Mouse (Mus musculus): ENCODE results near the gene Gatd1.

Gene Gatd1

DNA sequence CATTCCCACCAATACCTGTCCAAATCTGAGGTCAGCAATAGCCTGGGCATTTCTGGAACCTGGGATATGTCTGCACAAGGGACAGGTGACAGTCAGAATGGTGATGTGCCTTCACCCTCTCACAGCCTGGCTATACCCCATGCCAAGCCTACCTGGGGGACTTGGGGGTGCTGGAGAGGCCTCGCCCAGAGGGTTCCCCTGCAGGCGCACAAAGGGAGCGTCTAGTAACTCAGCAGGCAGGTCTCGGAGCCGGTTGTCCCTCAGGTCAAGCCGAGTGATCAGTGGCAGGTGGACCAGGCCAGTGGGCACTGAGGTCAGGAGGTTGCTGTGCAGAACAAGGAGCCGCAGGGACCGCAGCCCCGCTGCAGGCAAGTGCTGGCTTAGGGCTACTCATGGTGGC is 27.5 kb upstream of the Gatd1 start:
- DNase-seq (ENCODE audit: low spot score), result no peak

DNA sequence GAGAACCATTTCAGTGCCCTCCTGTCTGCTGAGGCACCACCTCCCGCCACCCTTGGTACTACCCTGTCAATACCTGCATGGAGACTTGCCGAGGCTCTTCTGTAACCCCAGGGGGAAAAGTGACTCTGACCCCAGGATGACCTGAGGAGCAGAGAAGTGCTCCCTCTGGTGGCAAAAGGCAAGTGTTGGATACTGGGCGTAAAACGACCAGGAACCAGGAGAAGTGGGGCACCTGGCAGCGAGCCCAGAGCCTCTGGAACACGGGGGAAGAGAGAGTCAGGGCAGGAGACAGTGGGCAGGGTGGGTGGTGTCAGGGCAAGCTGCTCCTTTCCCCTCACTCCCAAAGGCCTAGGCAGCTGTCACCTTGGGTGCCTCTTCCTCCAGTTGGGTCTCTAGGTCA is 26.7 kb upstream of the Gatd1 start:
- no peak for DNase-seq (ENCODE audit: low spot score)

DNA sequence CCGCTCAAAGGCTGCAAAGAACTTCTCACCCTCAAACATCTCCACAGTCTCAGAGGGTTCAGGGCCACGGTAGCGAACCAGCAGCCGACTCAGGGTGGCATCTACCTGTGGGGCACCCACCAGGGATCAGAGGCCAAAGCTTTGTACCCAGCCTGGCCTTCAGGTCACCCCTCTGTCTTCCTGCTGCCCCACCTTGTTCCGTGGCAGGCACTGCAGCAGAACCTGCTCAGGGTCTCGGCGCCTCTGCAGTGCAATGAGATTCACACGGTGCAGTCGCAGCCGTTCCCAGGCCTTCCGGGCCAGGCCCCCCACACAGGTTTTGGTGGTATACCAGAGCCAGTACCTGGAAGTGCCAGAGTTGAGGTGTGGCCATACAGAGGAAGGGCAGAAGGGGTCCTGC is 25.9 kb upstream of the Gatd1 start:
- no peak for DNase-seq (ENCODE audit: low spot score)

DNA sequence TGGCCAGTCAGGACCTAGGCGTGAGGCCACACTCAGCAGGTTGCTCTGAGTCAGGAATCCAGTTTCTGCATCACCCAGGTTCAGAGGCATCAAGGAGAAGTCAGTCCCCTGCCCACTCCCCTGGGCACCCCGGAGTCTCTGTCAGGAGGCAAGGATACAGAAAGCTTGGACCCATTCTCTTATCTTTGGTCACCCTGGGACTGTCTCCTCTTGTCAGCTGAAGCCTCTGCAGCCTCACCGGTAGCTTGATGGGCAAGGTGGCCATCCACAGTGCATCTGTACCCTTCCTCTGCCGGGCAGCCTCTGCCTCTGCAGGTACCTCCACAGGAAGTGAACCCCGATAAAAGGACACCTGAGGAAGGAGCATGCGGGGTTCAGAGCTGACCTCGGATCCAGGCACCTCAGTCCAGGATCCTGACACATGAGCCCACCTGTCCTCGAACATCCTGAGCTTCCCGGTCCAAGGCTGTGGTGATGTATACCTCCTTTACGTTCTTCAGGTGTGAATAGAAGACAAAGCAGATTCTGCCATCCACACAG is 25.3 kb upstream of the Gatd1 start:
- DNase-seq (ENCODE audit: low spot score), result no peak

DNA sequence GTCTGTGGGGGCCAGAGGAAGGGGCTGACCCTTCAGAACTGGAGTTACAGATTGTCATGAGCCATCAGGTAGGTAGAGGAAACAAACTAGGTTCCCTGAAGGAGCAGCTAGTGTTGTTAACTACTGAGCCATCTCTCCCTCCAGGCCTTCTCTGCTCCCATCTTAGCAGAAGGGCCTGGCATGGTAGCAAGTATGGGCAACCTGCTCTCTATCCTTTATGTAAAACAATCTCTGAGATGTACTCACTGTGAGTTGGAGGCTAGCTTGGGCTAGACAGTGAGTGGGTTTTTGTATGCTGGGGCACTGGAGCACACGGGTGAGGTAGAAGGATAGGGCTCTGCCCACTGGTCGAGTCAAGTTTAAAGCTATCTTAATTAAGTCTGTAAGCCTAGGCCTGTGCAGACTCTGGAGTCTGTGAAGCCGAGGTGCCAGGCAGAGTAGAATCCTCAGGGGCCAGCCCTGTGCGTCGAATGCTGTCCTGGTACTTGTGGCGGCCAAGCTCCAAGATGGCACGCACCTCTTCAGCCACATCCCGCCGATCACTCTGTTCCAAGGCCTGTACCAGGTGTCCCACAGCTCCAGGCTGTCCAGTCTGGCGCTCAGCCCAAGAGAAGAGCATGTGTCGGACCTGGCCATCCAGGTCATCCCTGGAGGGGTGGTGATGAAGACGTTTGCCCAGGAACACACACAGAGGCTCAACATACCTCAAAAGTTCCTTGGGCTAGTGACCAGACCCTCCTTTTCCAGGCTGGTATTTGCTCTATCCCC is 24.4 kb upstream of the Gatd1 start:
- DNase-seq (ENCODE audit: low spot score), result no peak

DNA sequence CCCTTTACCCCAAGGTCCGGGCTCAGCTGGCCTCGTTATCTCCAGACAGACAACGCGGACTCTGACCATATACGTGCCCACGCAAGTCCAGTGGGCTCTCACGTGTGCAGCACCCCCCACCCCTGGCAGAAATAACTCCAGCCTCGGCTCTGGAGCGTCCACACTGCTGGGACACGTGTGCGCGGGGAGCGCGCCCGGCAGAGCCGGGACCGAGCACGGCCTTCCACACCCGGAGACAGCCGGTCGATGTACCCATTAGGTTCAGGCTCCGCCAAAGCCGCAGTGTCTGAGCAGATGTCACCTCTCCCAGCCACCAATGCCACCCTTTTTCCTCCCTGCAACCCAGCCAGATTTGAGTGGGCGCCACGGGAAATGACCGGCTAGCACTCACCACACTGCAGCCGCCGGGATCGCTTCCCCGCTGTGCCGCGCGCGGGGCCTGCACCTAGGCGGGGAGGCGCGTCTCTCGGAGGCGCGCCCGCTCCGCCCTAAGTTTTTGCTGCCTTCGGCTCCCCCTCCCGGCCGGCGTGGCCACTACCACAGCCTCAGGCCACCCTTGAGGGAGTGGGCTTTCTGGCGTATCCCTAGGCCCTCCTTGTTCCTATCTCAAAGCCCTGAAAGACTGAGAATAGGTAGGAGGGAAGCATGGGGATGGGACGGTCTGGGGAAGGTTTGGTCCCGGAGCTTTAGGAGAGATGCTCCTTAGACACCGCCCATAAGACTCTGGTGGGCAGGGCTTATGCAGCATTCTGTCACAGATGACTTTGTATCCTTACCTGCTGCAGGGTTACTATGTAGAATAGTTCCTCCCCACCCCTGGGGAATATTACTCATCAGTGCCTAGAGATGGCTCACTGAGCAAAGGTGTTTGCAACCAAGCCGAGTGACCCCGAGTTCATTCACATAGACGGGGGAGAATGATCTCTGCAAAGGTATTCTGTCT is 23.5 kb upstream of the Gatd1 start, which contains the start of gene Slc25a22:
Gene Slc25a22 (minus strand): TSS at position 715 of the 943 bp plus-strand sequence.
- peak; percentile 70 for DNase-seq (ENCODE audit: low spot score)

DNA sequence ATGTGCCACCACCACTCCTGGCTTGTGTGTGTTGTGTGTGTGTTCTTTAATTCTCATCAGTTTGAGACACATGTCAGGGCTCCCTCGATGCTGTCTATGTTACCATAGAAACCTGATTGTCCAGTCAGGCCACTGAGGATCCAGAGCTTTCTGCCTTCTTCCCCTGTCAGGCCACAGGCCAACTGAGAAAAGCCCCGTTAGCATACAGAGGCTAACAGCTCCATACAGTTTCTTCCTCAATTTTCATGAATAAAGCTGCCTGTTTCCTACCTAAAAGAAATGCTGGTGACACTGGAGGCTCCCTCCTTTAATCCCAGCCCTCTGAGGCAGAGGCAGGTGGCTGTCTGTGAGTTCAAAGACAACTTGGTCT is 22.6 kb upstream of the Gatd1 start:
- no peak for DNase-seq (ENCODE audit: low spot score)

DNA sequence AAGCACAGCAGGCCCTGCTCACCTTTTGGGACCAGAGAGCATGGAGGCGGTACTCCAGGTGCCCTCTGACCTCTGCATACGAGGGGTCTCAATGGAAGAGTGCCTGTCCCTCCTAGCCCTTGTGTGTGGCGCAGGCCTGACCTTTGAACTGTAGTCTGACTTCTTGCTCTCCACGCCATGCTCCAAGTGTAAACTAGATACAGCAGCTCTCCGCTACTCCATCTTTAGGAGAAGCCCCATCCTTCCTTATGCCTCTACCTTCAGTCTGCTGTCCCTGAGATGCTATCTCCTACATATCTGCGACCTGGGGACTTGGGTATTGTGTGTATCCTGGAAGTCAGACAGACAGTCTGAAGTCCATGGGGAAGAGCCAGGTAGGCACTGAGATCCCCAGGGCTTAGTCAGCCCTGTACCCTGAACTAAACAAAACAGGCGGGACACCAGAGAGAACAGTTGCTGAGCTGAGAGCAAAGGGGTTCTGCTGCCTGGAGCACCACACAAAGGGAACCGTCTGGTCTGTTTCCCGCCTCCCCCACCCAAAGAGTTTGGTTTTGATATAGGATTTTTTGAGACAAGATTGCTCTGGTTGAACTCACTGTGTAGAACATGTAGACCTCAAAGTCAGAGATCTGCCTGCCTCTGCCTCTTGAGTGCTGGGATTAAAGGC is 22.1 kb upstream of the Gatd1 start:
- DNase-seq (ENCODE audit: low spot score), result no peak

DNA sequence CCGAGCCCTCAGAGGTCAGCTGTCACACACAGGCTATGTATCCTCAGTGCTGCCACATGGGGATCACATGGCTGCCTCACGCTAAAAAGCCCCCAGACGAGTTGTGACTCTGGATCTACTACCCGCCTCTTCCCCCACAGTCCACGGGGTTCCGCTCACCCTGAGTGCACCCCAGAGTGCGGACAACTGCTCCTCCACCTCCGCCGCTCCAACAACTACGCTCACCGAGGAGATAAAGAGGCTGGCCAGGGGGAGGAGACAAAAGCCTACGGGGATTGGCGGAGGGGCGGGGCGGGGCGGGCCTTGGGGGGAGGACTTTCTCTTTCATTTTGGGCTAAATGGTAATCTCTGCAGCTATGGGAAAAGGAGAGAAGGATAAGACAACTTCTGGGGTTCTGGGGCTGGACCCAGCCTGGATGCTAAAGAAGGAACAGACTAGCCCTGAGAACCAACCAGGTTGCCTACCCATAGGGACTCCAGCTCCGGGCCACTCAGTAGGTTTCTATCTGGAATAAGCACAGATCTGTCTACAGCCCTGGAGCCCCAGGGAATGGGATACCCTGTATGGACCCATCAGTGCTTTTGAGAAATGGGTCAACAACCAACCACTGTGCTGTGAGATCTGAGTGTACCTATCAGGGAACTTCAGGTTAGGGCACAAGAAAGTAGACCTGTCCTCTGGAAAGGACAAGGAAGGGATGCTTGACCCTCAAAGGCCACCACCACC is 21.4 kb upstream of the Gatd1 start:
- no peak for DNase-seq (ENCODE audit: low spot score)

DNA sequence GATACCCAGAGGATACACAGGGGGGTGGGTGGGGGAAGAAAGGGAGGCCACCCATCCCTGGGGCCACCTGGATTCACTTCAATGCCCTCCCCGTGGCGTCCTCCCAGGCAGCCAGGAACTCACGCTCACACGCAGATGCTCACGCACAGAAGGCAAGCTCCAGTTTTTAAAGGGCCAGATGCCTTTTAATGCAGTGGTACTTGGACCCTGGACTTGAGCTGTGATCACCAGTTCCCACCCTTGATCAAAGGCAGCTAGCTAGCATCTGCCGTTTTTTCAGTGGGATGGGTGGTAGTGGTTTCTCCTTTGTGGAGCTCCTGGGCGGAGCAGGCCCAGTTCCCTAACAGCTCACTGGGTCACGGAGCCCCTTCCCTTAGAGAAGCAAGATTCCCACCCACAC is 20.5 kb upstream of the Gatd1 start:
- no peak for DNase-seq (ENCODE audit: low spot score)

DNA sequence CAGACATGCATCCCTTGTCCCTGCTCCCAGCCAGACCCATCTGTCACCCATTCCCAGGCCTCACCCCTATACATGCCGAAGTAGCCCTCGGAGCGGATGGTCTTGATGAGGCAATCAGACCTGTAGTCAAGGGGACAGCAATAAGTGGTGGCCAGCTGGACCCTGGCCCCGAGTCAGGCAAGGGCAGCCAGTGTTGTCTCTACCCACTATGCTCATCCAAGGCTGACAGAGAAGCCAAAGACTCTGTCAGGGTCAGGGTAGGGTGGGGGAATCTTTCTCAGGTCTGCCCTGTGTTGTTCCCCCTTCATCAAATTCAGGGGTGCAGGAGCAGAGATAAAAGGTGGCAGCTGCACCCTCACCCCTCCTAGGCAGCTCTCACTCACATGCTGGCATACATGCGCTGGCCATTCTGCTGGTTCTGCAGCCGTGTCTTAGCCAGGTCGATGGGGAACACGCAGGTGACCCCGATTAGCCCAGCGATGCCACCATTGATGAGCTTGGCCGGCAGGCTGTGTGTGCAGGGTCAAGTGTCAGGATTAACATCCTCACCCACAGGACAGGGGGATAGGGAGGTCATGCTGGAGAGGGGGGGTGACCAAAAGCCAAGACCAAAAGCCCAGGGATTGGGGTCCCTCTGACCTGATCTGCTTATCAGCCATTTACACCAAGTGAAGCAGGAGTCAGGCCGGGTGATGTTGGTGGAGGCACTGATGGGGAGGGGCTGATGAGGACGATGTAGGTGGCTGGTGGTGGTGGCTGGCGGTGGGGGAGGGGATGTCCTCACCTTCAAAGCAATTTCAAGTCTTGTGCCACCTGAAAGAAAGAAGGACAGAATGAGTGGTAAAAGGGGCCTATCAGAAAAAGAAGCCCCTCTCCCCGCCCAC is 19.8 kb upstream of the Gatd1 start:
- DNase-seq (ENCODE audit: low spot score), result no peak

DNA sequence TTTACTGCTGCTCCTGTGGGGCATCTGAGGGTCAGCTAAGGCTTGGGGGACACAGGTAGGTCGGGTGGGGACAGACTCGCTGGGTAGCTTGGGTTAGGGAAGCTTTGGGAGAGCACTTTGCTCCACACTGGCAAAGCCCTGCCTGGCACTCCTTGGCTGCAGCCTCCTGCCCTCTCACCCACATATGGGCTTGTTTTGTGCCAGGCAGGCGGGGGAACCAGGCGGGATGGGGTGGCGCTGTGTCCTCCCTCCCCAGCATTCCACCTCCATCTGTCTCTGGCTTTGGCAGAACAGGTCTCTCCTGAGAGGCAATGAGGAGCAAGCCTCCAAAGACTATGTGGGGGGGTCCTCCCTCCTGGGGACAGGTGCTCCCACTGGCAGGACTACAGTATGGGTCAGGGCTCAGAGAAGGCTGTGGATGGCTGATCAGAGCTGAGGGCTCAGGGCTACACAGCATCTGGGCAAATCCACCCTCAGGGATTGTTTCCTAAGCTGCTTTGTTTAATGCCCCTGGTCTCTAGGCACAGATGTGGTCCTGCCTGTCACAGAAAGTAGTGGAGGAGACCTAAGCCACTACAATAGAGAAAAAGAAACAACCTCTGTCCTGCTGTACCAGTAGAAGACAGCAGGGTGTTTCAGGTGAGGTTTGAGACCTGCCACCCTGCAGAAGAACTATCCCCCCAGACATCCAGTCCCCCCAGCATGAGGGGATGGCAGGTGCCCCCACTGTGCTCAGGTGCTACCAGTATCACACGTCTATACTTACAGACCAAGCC is 19.0 kb upstream of the Gatd1 start:
- no peak for DNase-seq (ENCODE audit: low spot score)

DNA sequence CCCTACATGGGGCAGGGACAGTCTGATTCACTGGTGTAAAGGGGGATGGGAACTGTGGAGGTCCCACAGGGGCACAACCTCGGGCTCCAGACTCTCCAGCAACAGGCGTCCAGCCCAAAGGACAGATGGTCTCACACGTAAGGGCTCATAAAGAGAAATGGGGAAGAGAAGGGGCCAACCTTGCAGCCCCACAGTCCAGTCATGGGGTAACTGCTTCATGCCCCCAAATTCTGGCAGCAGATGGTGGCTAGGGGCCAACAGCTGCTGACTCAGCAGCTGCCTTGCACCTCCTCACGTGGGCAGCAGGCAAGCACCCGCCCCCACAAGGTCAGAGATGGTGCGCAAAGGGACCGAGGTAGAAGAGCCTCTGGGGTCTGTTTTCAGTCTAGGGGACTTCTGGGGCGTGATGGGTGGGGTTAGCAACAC is 18.3 kb upstream of the Gatd1 start:
- DNase-seq (ENCODE audit: low spot score), result no peak

DNA sequence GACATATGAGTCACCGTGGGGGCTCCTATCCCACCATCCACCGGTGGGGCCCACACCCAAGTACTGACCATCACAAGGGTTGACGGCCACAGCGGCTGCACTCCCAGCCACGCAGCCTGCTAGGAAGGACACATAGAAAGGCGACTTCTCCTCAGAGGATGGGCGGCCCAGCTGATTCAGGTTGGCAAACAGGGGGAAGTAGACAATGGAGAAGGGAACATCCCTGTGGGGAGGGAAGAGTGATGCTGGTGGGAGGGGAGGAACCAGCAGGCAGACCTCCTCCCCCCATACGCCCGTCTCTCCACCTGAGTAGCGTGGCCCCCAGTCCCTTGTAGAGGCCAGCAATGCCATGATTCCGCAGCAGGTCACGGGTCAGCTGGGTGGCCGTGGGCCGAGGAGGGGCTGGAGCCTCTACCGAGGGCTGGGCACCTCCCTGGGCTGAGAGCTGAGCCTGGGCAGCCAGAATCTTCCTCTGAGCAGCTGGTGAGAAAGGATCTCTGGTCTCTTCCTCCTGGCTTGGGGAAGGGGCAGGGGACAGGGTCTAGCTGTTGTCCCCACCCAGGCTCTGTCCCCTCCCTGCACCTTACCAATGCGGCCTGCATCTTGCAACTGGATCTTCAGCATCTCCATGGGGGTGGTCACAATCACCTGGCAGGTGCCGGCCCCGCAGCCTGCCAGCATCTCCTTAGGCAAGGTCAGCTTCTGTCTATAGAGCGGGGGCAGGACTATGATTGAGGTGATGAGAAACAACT is 17.7 kb upstream of the Gatd1 start:
- DNase-seq (ENCODE audit: low spot score), result no peak

DNA sequence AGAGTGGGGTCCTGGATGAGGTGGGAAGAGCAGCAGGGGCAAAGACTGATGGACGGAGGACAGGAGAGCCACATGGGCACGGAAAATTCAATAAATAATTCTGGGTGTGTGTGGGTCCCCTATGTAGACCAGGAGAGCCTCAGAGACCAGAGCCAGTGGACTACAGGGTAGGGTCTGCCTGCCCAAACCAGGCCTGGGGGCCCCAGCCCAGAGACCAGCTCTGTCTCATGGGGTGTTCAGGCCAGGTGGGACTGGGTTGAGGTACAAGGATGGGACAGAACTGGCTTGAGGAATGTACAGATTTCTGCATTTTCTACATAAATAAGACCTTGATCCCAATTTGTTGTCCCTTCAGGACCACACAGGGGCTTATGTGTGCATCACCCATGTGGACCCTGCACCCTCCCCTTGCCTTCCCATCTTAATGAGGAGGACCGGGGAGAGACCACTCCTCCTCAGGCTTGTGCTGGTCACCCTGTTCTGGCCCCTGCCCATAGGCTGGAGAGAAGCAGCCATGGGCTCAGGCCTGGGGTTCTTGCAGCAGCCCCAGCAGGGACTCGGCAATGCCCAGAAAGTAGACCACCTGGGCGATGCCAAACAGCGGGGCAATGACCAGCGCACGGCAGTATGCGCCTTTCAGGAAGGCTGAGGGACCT is 16.8 kb upstream of the Gatd1 start:
- DNase-seq (ENCODE audit: low spot score), result no peak

DNA sequence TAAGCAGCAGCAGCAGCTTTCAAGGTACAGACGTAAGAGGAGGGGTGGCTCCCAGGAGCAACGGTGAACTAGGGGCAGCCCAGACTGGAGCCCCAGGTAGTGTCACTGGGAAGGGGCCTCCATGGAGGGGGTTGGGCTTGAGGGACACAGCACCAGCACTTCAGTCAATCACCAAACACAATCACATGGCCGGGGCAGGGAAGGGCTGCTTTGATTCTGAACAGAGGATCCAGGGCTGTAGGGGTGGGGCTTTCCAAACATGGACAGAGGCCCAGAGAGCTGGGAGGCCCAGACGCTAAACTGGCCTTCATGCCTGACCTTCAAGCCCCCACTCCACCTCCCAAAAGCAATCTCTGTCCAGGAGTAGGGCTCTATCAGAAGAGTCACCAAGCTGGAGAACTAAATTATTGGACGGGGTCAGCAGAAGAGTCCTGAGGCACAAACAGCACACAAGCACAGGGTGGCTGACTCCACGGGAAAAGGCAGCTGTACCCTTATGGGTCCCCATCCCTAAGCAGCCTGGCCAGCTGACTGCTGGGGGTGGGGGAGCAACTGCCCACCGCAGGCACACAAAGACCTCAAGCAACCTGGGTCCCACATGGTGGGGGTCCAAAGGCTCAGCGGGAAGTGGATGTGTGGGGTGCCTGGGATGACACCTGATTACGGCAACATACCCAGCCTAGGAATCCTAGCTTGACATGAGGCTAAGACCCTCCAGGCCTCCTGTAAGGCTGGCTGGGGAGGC is 16.1 kb upstream of the Gatd1 start:
- DNase-seq (ENCODE audit: low spot score), result no peak

DNA sequence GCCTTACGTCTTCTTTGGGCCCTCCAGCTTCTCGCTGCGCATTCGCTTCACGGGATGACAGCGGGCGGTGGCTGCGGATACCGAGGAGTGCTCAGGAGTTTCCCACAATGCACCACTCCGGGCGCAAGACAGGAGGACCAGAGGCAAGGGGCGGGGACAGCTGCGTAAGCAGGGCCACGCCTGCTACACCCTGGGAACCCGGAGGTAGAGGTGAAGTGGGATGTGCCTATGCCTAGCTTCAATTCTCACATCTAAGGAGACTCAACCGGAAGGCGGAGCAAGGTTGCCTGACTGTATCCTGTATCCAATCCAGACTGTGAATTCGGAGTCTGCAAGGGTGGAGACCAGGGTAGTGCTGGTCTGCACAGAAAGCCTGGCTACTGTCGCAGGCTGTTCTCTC is 15.4 kb upstream of the Gatd1 start, which contains the start of gene Cend1:
Gene Cend1 (minus strand): TSS at position 182 of the 400 bp plus-strand sequence.
- DNase-seq (ENCODE audit: low spot score), result no peak

DNA sequence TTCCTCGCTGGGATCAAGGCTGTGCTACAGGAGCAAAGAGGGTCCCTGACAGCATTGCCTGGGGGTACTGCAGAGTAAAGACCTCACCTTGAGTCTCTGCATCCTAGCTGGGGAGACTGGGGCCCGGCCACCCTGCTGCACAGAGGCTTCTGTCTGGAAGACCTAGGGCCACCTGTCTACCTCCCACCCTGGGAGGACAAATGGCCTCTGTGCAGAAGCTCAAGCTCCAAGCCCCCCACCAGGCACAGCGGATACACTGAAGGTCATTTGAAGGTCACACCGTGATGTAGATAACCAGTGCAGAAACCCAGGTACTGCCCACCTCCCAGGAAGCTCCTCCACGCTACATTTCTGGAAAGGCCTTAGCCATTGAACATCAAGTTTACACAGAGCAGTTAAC is 14.8 kb upstream of the Gatd1 start:
- no peak for DNase-seq (ENCODE audit: low spot score)

Data from ovary, postnatal 10 days (tissue).